Mouse (Mus musculus) CH12.LX (cell line): ENCODE results near the gene Slc34a2. TPM values are rescaled to one million over a fixed set of nuclear protein-coding genes. Genes with fewer than 3 reads are reported as not detected.

Source experiments
- DNase-seq: peaks from one replicate; pipeline ENCODE4 v3.0.0-alpha.2; 2013; ENCODE audit errors: extremely low read depth
- H3K27ac ChIP-seq: 2 replicates; pipeline ENCODE4 v1.5.1; 2012; ENCODE audit warnings: low read depth, mild to moderate bottlenecking, control low read depth, moderate library complexity; ENCODE audit not compliant: insufficient read depth
- H3K27me3 ChIP-seq: replicated peaks from 2 replicates; pipeline ENCODE3; 2012; ENCODE audit warnings: inconsistent platforms
- H3K36me3 ChIP-seq, 2 experiments: replicated peaks in 1 of 2; 2 replicates each; pipeline versions ENCODE3 to v1.6.1; 2012; ENCODE audit warnings: inconsistent platforms in 1 of 2, low read length in 1 of 2, mild to moderate bottlenecking in 1 of 2, mixed read lengths in 1 of 2, moderate library complexity in 1 of 2; ENCODE audit not compliant: control insufficient read depth in 1 of 2, insufficient read depth in 1 of 2
- H3K4me1 ChIP-seq, 2 experiments: 2 replicates each; pipeline ENCODE4 v1.6.1; 2012; ENCODE audit warnings: inconsistent platforms in 1 of 2, moderate library complexity in 1 of 2; ENCODE audit not compliant: insufficient read depth in 2 of 2, control insufficient read depth in 1 of 2
- H3K4me2 ChIP-seq: 2 replicates; pipeline ENCODE4 v1.6.1; 2012; ENCODE audit warnings: low read depth, mild to moderate bottlenecking, control low read depth; ENCODE audit not compliant: poor library complexity, insufficient read depth, severe bottlenecking
- H3K4me3 ChIP-seq, 3 experiments: fragments of 150-350 bp in 1 of 3; sonication (generic) in 1 of 3; replicated peaks in 1 of 3; 2 replicates each; pipeline versions ENCODE3 to v1.5.1; 2011 to 2012; ENCODE audit warnings: low read depth in 2 of 3, low read length in 2 of 3, mild to moderate bottlenecking in 2 of 3, moderate library complexity in 2 of 3, control low read depth in 1 of 3, improper control_type of control experiment in 1 of 3, inconsistent platforms in 1 of 3, mixed read lengths in 1 of 3; ENCODE audit not compliant: poor library complexity in 1 of 3
- H3K79me2 ChIP-seq: replicated peaks from 2 replicates; pipeline ENCODE4 v1.6.1; 2012; ENCODE audit warnings: mild to moderate bottlenecking, moderate library complexity; ENCODE audit not compliant: control insufficient read depth, poor library complexity, insufficient read depth, severe bottlenecking; ENCODE audit errors: extremely low read depth
- H3K9ac ChIP-seq: 2 replicates; pipeline ENCODE4 v1.6.1; 2012; ENCODE audit warnings: low read depth, mild to moderate bottlenecking, control low read depth, moderate library complexity; ENCODE audit not compliant: insufficient read depth
- H3K9me3 ChIP-seq: replicated peaks from 2 replicates; pipeline ENCODE3; 2012; ENCODE audit warnings: low read length, inconsistent platforms, mixed read lengths
- CHD1 ChIP-seq: IDR thresholded peaks from 2 replicates; pipeline ENCODE4 v1.6.1; 2012; ENCODE audit warnings: low read depth, low read length, improper control_type of control experiment, inconsistent platforms
- CTCF ChIP-seq, 2 experiments: IDR thresholded peaks in 1 of 2; conservative IDR thresholded peaks in 1 of 2; 2 replicates each; pipeline ENCODE4 v1.5.1; 2011 to 2012; ENCODE audit warnings: low read depth in 2 of 2, low read length in 2 of 2, improper control_type of control experiment in 1 of 2, inconsistent platforms in 1 of 2, mild to moderate bottlenecking in 1 of 2, moderate library complexity in 1 of 2
- E2F4 ChIP-seq: IDR thresholded peaks from 2 replicates; pipeline ENCODE4 v1.6.1; 2011; ENCODE audit warnings: low read depth, low read length, improper control_type of control experiment; ENCODE audit not compliant: insufficient replicate concordance
- ELF1 ChIP-seq: IDR thresholded peaks from 2 replicates; pipeline ENCODE4 v1.6.1; 2014; ENCODE audit warnings: low read depth, mild to moderate bottlenecking, inconsistent platforms, low read length, improper control_type of control experiment
- EP300 ChIP-seq: IDR thresholded peaks from 2 replicates; pipeline ENCODE4 v1.6.1; 2011; ENCODE audit warnings: low read length, improper control_type of control experiment
- ETS1 ChIP-seq: conservative IDR thresholded peaks from 2 replicates; pipeline ENCODE4 v1.6.1; 2012; ENCODE audit warnings: low read depth, mild to moderate bottlenecking, inconsistent platforms, low read length, improper control_type of control experiment, moderate library complexity
- JUN ChIP-seq: IDR thresholded peaks from 2 replicates; pipeline ENCODE4 v1.6.1; 2011; ENCODE audit warnings: low read depth, mild to moderate bottlenecking, low read length, improper control_type of control experiment, moderate library complexity; ENCODE audit not compliant: insufficient read depth
- KAT2A ChIP-seq: IDR thresholded peaks from 2 replicates; pipeline ENCODE4 v1.6.1; 2012; ENCODE audit warnings: low read length, improper control_type of control experiment, inconsistent platforms; ENCODE audit not compliant: insufficient replicate concordance
- MAX ChIP-seq: IDR thresholded peaks from 2 replicates; pipeline ENCODE4 v1.6.1; 2011; ENCODE audit warnings: low read length, improper control_type of control experiment
- MXI1 ChIP-seq: IDR thresholded peaks from 2 replicates; pipeline ENCODE4 v1.6.1; 2011; ENCODE audit warnings: mild to moderate bottlenecking, low read depth, low read length, improper control_type of control experiment
- NELFE ChIP-seq: IDR thresholded peaks from 2 replicates; pipeline ENCODE4 v1.6.1; 2011; ENCODE audit warnings: low read depth, low read length, improper control_type of control experiment
- PAX5 ChIP-seq: IDR thresholded peaks from 2 replicates; pipeline ENCODE4 v1.6.1; 2012; ENCODE audit warnings: low read length, inconsistent platforms, mixed read lengths
- RAD21 ChIP-seq: IDR thresholded peaks from 2 replicates; pipeline ENCODE4 v1.6.1; 2011; ENCODE audit warnings: low read depth, mild to moderate bottlenecking, low read length, improper control_type of control experiment, moderate library complexity
- SMC3 ChIP-seq: IDR thresholded peaks from 2 replicates; pipeline ENCODE4 v1.6.1; 2011; ENCODE audit warnings: low read depth, low read length, improper control_type of control experiment
- UBTF ChIP-seq: IDR thresholded peaks from 2 replicates; pipeline ENCODE4 v1.6.1; 2012; ENCODE audit warnings: low read depth, mild to moderate bottlenecking, inconsistent platforms, low read length, improper control_type of control experiment, moderate library complexity
- ZNF384 ChIP-seq: IDR thresholded peaks from 2 replicates; pipeline ENCODE4 v1.6.1; 2012; ENCODE audit warnings: low read depth, low read length, improper control_type of control experiment, inconsistent platforms
- dilution Hi-C: fragments of 300-500 bp; cut with MboI; formaldehyde crosslinking; loops from 2 replicates; pipeline ENCODE4 v1.14.3; 2020; ENCODE audit warnings: low sequenced_read_pairs; ENCODE audit not compliant: extremely low pct_unique_long_range_greater_than_20kb, extremely low pct_ligation_motif_present
- in situ Hi-C: fragments of 300-500 bp; cut with MboI; formaldehyde crosslinking; loops from 3 replicates; pipeline ENCODE4 v1.14.3; 2019; ENCODE audit warnings: low sequenced_read_pairs, low pct_ligation_motif_present, low pct_unique_long_range_greater_than_20kb, mixed read lengths
- polyA plus RNA-seq: library from polyadenylated mRNA; unstranded; fragments of >175 nt; gene quantifications from 2 replicates; pipeline ENCODE4 v1.2.1, GENCODE M21; 2012; ENCODE audit warnings: low read depth; ENCODE audit not compliant: insufficient read length
- total RNA-seq, 2 experiments: library from RNA; depleted of rRNA; stranded (reverse); fragments of 300-350 nt in 1 of 2; fragments of >200 nt in 1 of 2; gene quantifications; 2 replicates each; pipeline ENCODE4 v1.2.3; 2012 to 2014

Slc34a2 gene
- total and polyA plus RNA-seq, 3 experiments: not detected

DNA sequence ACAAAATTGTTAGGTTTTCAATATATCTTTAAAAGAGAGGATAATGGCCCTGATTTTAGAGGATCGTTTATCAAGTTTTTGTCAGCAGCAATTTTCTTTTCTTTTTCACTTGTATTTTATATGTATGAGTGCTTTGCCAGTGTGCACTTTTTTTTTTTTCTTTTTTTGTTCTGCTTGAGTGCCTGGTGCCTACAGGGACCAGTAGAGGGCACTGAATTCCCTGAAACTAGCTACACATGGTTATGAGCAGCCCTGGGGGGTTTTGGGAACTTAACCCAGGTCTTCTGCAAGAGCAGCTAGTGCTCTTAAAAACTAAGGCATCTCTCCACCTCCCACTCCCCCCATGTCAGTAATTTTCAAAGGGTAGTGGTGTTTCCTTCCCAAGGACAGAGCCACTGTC, 70.8 kb downstream of the Slc34a2 start:
- no peak overlapping the region for H3K27ac ChIP-seq
- no peaks in the 10 kb centered on the region for H3K36me3 ChIP-seq
- no peaks in the 10 kb centered on the region for H3K27me3 ChIP-seq
- in situ Hi-C loops: no loop called here
- H3K9ac ChIP-seq: no peak overlapping the region
- TF ChIP-seq E2F4 (no peak), ZNF384 (peak; percentile 96), SMC3 (peak; percentile 39), CTCF (conservative IDR thresholded peaks at IDR 0.05 in 1 of 2, IDR thresholded peaks at IDR 0.05 in 1 of 2; ENCODE audit: low read depth in 2 of 2, low read length in 2 of 2) (peak in 1 of 2 experiments; percentile 59; a peak in 2 of 4 replicates), RAD21 (peak; percentile 40)
- H3K4me3 ChIP-seq: no peak overlapping the region
- DNase-seq: peak; percentile 32
- peaks cover 4% of the 10 kb centered on the region for H3K9me3 ChIP-seq
- H3K79me2 ChIP-seq: no peaks in the 10 kb centered on the region
- dilution Hi-C loops: no loop called here
- no peak overlapping the region for H3K4me2 ChIP-seq
- H3K4me1 ChIP-seq: peaks cover 5 to 22% of the 10 kb centered on the region in 2 experiments; a peak in 3 of 4 replicates

DNA sequence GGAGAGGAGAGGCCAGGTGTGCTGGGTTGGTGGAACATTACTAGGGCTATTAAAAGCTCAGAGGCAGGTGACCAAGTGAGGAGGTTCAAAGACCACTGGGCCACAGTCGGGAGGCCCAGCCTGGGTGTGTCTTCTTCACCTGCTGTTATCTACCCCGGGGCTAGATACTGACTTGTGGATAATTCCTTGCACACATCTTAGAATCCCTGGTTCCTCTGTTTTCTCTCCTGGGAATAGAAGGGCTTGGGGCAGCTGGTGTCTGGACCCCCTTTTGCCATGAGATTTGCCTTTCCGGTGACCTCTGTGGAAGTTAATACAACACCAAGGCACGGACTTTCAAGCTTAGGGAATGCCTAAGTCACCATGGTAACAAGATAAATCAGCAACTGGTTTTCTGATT, 72.3 kb downstream of the Slc34a2 start:
- peaks cover 0 to 24% of the 10 kb centered on the region in 2 experiments; a peak in 2 of 4 replicates for H3K4me1 ChIP-seq
- H3K36me3 ChIP-seq: no peaks in the 10 kb centered on the region
- dilution Hi-C loops: no loop called here
- H3K4me3 ChIP-seq: no peak overlapping the region
- TF ChIP-seq PAX5: no peak
- TF ChIP-seq SMC3: no peak
- no peak for TF ChIP-seq MXI1
- TF ChIP-seq UBTF: no peak
- no peak for TF ChIP-seq CTCF (conservative IDR thresholded peaks at IDR 0.05 in 1 of 2, IDR thresholded peaks at IDR 0.05 in 1 of 2; ENCODE audit: low read depth in 2 of 2, low read length in 2 of 2)
- no peak for TF ChIP-seq ELF1
- no peak for TF ChIP-seq ZNF384
- no peak for TF ChIP-seq EP300
- no peak for TF ChIP-seq CHD1
- TF ChIP-seq JUN: no peak
- no peak for TF ChIP-seq MAX
- TF ChIP-seq ETS1: no peak
- no peak for TF ChIP-seq NELFE
- no peak for TF ChIP-seq KAT2A
- TF ChIP-seq, all 38 proteins: peak for 0
- H3K27ac ChIP-seq: no peak overlapping the region
- H3K9me3 ChIP-seq: peaks cover 4% of the 10 kb centered on the region
- DNase-seq: no peak
- H3K4me2 ChIP-seq: no peak overlapping the region
- no peaks in the 10 kb centered on the region for H3K27me3 ChIP-seq
- H3K79me2 ChIP-seq: no peaks in the 10 kb centered on the region
- no peak overlapping the region for H3K9ac ChIP-seq
- in situ Hi-C loops: no loop called here
